Mouse (Mus musculus) hindbrain, embryonic 10.5 days (tissue): Measurements from ENCODE around the gene Gm826. TPM values are rescaled to one million over a fixed set of nuclear protein-coding genes. Genes with fewer than 3 reads are reported as not detected.

ENCODE experiments used
- DNase-seq: peaks from one replicate; pipeline ENCODE4 v3.0.0-alpha.2; 2017; ENCODE audit warnings: low spot score
- H3K27ac ChIP-seq: fragments of 300-500 bp; sonication (generic); 2 replicates; pipeline ENCODE4 v1.5.1; 2016; ENCODE audit warnings: mild to moderate bottlenecking, moderate library complexity
- H3K27me3 ChIP-seq: fragments of 300-500 bp; sonication (generic); 2 replicates; pipeline ENCODE4 v1.6.1; 2016; ENCODE audit warnings: mild to moderate bottlenecking; ENCODE audit not compliant: poor library complexity, insufficient read depth, severe bottlenecking
- H3K36me3 ChIP-seq: fragments of 300-500 bp; sonication (generic); 2 replicates; pipeline ENCODE4 v1.6.1; 2016; ENCODE audit warnings: mild to moderate bottlenecking, moderate library complexity
- H3K4me1 ChIP-seq: fragments of 300-500 bp; sonication (generic); replicated peaks from 2 replicates; pipeline ENCODE4 v1.6.1; 2016; ENCODE audit warnings: mild to moderate bottlenecking
- H3K4me3 ChIP-seq: fragments of 300-500 bp; sonication (generic); 2 replicates; pipeline ENCODE4 v1.5.1; 2016; ENCODE audit warnings: mild to moderate bottlenecking, moderate library complexity
- H3K9me3 ChIP-seq: fragments of 300-500 bp; sonication (generic); 2 replicates; pipeline ENCODE4 v1.6.1; 2016; ENCODE audit warnings: mild to moderate bottlenecking, moderate library complexity
- WGBS: fragments of 180-500 bp; shearing (Covaris S2); methylation state at CpG from one replicate; pipeline ENCODE4 v1.1.7; 2016; 5-methylcytosine and 5-hydroxymethylcytosine counted together
- polyA plus RNA-seq: library from polyadenylated mRNA; unstranded; fragments of >200 nt; fragmentation: Nextera tagmentation; extraction: Ambion mirVana; gene quantifications from 2 replicates; pipeline ENCODE4 v1.2.1, GENCODE M21; 2016

Gene Gm826
- polyA plus RNA-seq, 1 experiment from 2014 or later, result 0.33 TPM

- DNase-seq, result no peak
- Histone ChIP-seq H3K9me3 (no peaks in the 10 kb centered on the region), H3K27ac (no peak overlapping the region), H3K27me3 (no peaks in the 10 kb centered on the region), H3K4me3 (no peak overlapping the region), H3K4me1 (peaks cover 35% of the 10 kb centered on the region), H3K36me3 (no peaks in the 10 kb centered on the region)
These were observed 11.7 kb upstream of the Gm826 start for GRCm38 (mm10) chr2:160345644-160346043.

GRCm38 (mm10) chr2:160340121-160340520 is 6.2 kb upstream of the Gm826 start:
- DNase-seq, result no peak
- Histone ChIP-seq H3K27me3 (no peaks in the 10 kb centered on the region), H3K36me3 (no peaks in the 10 kb centered on the region), H3K4me1 (peaks cover 6% of the 10 kb centered on the region), H3K4me3 (no peak overlapping the region), H3K27ac (no peak overlapping the region), H3K9me3 (no peaks in the 10 kb centered on the region)
- 60% methylated on average over 4 of the region's 4 CpGs for WGBS

- 92% methylated on average over 5 of the region's 5 CpGs for WGBS
- H3K4me3 ChIP-seq, result no peak overlapping the region
These were observed 5.6 kb upstream of the Gm826 start for GRCm38 (mm10) chr2:160339595-160339994.

GRCm38 (mm10) chr2:160336053-160336452 is 2.1 kb upstream of the Gm826 start:
- WGBS, result 65% methylated on average over 2 of the region's 2 CpGs
- Histone ChIP-seq H3K9me3 (no peaks in the 10 kb centered on the region), H3K4me1 (no peaks in the 10 kb centered on the region), H3K27me3 (no peaks in the 10 kb centered on the region), H3K4me3 (no peak overlapping the region), H3K27ac (no peak overlapping the region), H3K36me3 (no peaks in the 10 kb centered on the region)
- no peak for DNase-seq

More at GRCm38 (mm10) chr2:160339595-160339994, 5.6 kb upstream of the Gm826 start:
- H3K27me3 ChIP-seq, result no peaks in the 10 kb centered on the region
- H3K9me3 ChIP-seq, result no peaks in the 10 kb centered on the region
- no peaks in the 10 kb centered on the region for H3K36me3 ChIP-seq
- peaks cover 6% of the 10 kb centered on the region for H3K4me1 ChIP-seq
- no peak overlapping the region for H3K27ac ChIP-seq
- DNase-seq, result no peak

- DNase-seq, result no peak
- H3K9me3 ChIP-seq, result no peaks in the 10 kb centered on the region
- H3K27ac ChIP-seq, result no peak overlapping the region
- H3K4me1 ChIP-seq, result no peaks in the 10 kb centered on the region
- H3K27me3 ChIP-seq, result no peaks in the 10 kb centered on the region
- H3K4me3 ChIP-seq, result no peak overlapping the region
- H3K36me3 ChIP-seq, result no peaks in the 10 kb centered on the region
- 78% methylated on average over 1 of the region's 1 CpGs for WGBS
These were observed 1.1 kb upstream of the Gm826 start for GRCm38 (mm10) chr2:160335043-160335442.

- H3K36me3 ChIP-seq, result no peaks in the 10 kb centered on the region
- 93% methylated on average over 12 of the region's 12 CpGs for WGBS
- no peaks in the 10 kb centered on the region for H3K27me3 ChIP-seq
- no peak for DNase-seq
- H3K9me3 ChIP-seq, result no peaks in the 10 kb centered on the region
- H3K4me3 ChIP-seq, result no peak overlapping the region
- no peak overlapping the region for H3K27ac ChIP-seq
- H3K4me1 ChIP-seq, result peaks cover 11% of the 10 kb centered on the region
These were observed 1.2 kb downstream of the Gm826 start for GRCm38 (mm10) chr2:160332516-160333325.

- H3K27me3 ChIP-seq, result no peaks in the 10 kb centered on the region
- H3K4me1 ChIP-seq, result peaks cover 18% of the 10 kb centered on the region
- H3K36me3 ChIP-seq, result no peaks in the 10 kb centered on the region
- DNase-seq, result no peak
- no peak overlapping the region for H3K4me3 ChIP-seq
- no peak overlapping the region for H3K27ac ChIP-seq
- WGBS, result 67% methylated on average over 9 of the region's 9 CpGs
- H3K9me3 ChIP-seq, result no peaks in the 10 kb centered on the region
These were observed 5.1 kb downstream of the Gm826 start for GRCm38 (mm10) chr2:160328886-160329285.

GRCm38 (mm10) chr2:160327716-160328115 is 6.2 kb downstream of the Gm826 start:
- H3K4me1 ChIP-seq, result peaks cover 18% of the 10 kb centered on the region
- H3K9me3 ChIP-seq, result no peaks in the 10 kb centered on the region
- H3K27ac ChIP-seq, result no peak overlapping the region
- 86% methylated on average over 4 of the region's 4 CpGs for WGBS
- H3K4me3 ChIP-seq, result no peak overlapping the region
- no peaks in the 10 kb centered on the region for H3K36me3 ChIP-seq
- no peak for DNase-seq
- no peaks in the 10 kb centered on the region for H3K27me3 ChIP-seq

- WGBS, result 63% methylated on average over 4 of the region's 4 CpGs
- no peak overlapping the region for H3K4me3 ChIP-seq
- no peak for DNase-seq
- no peaks in the 10 kb centered on the region for H3K27me3 ChIP-seq
- no peak overlapping the region; the same call in 1 of the 2 replicates for H3K27ac ChIP-seq
- H3K4me1 ChIP-seq, result peaks cover 18% of the 10 kb centered on the region
- H3K9me3 ChIP-seq, result no peaks in the 10 kb centered on the region
- H3K36me3 ChIP-seq, result no peaks in the 10 kb centered on the region
These were observed 6.8 kb downstream of the Gm826 start for GRCm38 (mm10) chr2:160327167-160327566.

- 88% methylated on average over 6 of the region's 6 CpGs for WGBS
- Histone ChIP-seq H3K4me3 (no peak overlapping the region), H3K27me3 (no peaks in the 10 kb centered on the region), H3K27ac (no peak overlapping the region), H3K36me3 (no peaks in the 10 kb centered on the region), H3K4me1 (peaks cover 22% of the 10 kb centered on the region), H3K9me3 (no peaks in the 10 kb centered on the region)
- DNase-seq, result no peak
These were observed 8.8 kb downstream of the Gm826 start for GRCm38 (mm10) chr2:160325105-160325644.

- H3K36me3 ChIP-seq, result no peaks in the 10 kb centered on the region
- no peaks in the 10 kb centered on the region for H3K9me3 ChIP-seq
- no peak for DNase-seq
- H3K27ac ChIP-seq, result no peak overlapping the region
- 69% methylated on average over 4 of the region's 4 CpGs for WGBS
- H3K4me1 ChIP-seq, result peaks cover 4% of the 10 kb centered on the region; the same call in 1 of the 2 replicates
- no peak overlapping the region for H3K4me3 ChIP-seq
- no peaks in the 10 kb centered on the region for H3K27me3 ChIP-seq
These were observed 12.1 kb downstream of the Gm826 start for GRCm38 (mm10) chr2:160321829-160322228.

- 77% methylated on average over 4 of the region's 4 CpGs for WGBS
- Histone ChIP-seq H3K4me1 (peaks cover 10% of the 10 kb centered on the region), H3K4me3 (no peak overlapping the region), H3K27me3 (no peaks in the 10 kb centered on the region), H3K36me3 (no peaks in the 10 kb centered on the region), H3K9me3 (no peaks in the 10 kb centered on the region), H3K27ac (no peak overlapping the region)
- DNase-seq, result no peak
These were observed 15.7 kb downstream of the Gm826 start for GRCm38 (mm10) chr2:160318255-160318654.

GRCm38 (mm10) chr2:160313595-160314007 is 20.4 kb downstream of the Gm826 start:
- no peak overlapping the region for H3K4me3 ChIP-seq
- peaks cover 9% of the 10 kb centered on the region for H3K4me1 ChIP-seq
- no peaks in the 10 kb centered on the region for H3K36me3 ChIP-seq
- 0 out of 2 replicates have a peak, but pooled peaks cover 3% of the 10 kb centered on the region for H3K27me3 ChIP-seq
- WGBS, result 41% methylated on average over 12 of the region's 12 CpGs
- no peak overlapping the region for H3K27ac ChIP-seq
- H3K9me3 ChIP-seq, result no peaks in the 10 kb centered on the region
- DNase-seq, result no peak
